Mouse (Mus musculus) erythroblast, embryonic 14.5 days (primary cell): ENCODE data around the gene Ric3.

Experiments used
- GATA1 ChIP-seq: IDR thresholded peaks from 2 replicates; pipeline ENCODE4 v1.6.1; 2012; ENCODE audit warnings: low read length, inconsistent platforms, mixed read lengths
- TAL1 ChIP-seq: IDR thresholded peaks from 3 replicates; pipeline ENCODE4 v1.6.1; 2012; ENCODE audit warnings: low read length, inconsistent platforms, mixed read lengths

DNA sequence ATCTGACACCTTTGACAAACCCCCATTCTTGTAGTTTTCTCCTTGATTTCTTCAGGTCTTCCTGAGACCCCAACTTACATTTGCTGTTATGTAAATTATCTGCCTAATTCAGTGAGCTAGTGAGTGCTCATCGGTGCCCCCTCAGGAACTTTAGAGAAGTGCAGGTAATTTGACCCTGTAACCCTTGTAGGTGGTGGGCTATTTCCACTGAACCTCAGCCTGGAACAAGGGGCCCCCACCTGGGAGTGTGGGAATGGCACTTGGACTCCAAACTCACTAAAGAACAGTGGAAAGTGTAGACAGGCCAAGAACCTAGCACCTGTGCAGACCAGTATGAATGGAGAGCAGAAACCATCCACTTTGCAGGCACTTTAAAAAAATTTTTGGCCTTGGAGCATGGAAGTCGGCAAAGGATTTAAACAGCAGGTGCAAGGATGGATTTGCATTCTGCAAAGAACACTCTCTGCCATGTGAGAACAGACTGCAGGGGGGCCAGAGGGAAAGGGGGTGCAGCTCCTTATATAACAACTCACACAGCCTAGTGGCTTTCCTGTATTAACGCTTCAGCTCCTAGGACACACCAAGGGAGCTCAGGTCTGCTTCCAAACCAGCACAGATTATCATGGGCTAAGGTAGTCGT lies 82.7 kb downstream of the Ric3 start:
- TF ChIP-seq TAL1 = no peak
- TF ChIP-seq GATA1 = no peak
